Comparison of ENCODE assay signal across 8 mouse cellular contexts in the genomic region with DNA sequence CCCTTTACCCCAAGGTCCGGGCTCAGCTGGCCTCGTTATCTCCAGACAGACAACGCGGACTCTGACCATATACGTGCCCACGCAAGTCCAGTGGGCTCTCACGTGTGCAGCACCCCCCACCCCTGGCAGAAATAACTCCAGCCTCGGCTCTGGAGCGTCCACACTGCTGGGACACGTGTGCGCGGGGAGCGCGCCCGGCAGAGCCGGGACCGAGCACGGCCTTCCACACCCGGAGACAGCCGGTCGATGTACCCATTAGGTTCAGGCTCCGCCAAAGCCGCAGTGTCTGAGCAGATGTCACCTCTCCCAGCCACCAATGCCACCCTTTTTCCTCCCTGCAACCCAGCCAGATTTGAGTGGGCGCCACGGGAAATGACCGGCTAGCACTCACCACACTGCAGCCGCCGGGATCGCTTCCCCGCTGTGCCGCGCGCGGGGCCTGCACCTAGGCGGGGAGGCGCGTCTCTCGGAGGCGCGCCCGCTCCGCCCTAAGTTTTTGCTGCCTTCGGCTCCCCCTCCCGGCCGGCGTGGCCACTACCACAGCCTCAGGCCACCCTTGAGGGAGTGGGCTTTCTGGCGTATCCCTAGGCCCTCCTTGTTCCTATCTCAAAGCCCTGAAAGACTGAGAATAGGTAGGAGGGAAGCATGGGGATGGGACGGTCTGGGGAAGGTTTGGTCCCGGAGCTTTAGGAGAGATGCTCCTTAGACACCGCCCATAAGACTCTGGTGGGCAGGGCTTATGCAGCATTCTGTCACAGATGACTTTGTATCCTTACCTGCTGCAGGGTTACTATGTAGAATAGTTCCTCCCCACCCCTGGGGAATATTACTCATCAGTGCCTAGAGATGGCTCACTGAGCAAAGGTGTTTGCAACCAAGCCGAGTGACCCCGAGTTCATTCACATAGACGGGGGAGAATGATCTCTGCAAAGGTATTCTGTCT. TPM values are rescaled to one million over a fixed set of nuclear protein-coding genes. Genes with fewer than 3 reads are reported as not detected.
DNase-seq lines count a peak whose midpoint lies in the region; ATAC-seq and TF ChIP-seq lines count a peak whose summit lies in the region.

A gene (minus strand): TSS at position 715 of the 943 bp plus-strand sequence.

- peak within 1 kb of the TSS; percentile 61 for H3K9ac ChIP-seq in hindbrain, embryonic 15.5 days

- intact Hi-C loops in gastrocnemius, adult 2 months (cut with DNase I), result loop anchor here (1.0 kb wide), 1 partner anchor 28 kb away; no protein-coding TSS in a partner anchor
- intact Hi-C loops in left cerebral cortex, postnatal 10 days (cut with DNase I), result no loop called here

- H3K27me3 ChIP-seq in hindbrain, embryonic 15.5 days, result no peaks in the 10 kb centered on the region
- H3K27me3 ChIP-seq in megakaryocyte, embryonic 14.5 days (replicated peaks), result no peaks in the 10 kb centered on the region

- 5% methylated on average over 53 of the region's 53 CpGs for WGBS in hindbrain, embryonic 15.5 days

- peak; percentile 86 for DNase-seq in layer of hippocampus, adult 11-12 months (ENCODE audit: low spot score)
- no peak for DNase-seq in layer of hippocampus, adult 9-10 months (ENCODE audit: low spot score)
- DNase-seq in gastrocnemius, adult 2 months, result peak; percentile 90
- DNase-seq in left cerebral cortex, postnatal 10 days (ENCODE audit: extremely low spot score in 1 of 2, low spot score in 2 of 2), result peak; percentile 76 to 91
- peak; percentile 75 to 78 for DNase-seq in right cerebral cortex, postnatal 36 days (ENCODE audit: low spot score in 2 of 2)

- peaks cover 57% of the 10 kb centered on the region for H3K4me1 ChIP-seq in hindbrain, embryonic 15.5 days (replicated peaks)
- H3K4me1 ChIP-seq in megakaryocyte, embryonic 14.5 days, result peaks cover 90% of the 10 kb centered on the region

- peaks cover 7% of the 10 kb centered on the region; the same call in 1 of the 2 replicates for H3K36me3 ChIP-seq in hindbrain, embryonic 15.5 days
- H3K36me3 ChIP-seq in megakaryocyte, embryonic 14.5 days (replicated peaks; ENCODE audit: low read length), result peaks cover 69% of the 10 kb centered on the region

- TF ChIP-seq CTCF in gastrocnemius, adult 2 months (IDR thresholded peaks at IDR 0.05), result peak; percentile 89

- H3K27ac ChIP-seq in gastrocnemius, adult 2 months, result peak within 1 kb of the TSS; percentile 92
- H3K27ac ChIP-seq in hindbrain, embryonic 15.5 days (replicated peaks), result peak within 1 kb of the TSS; percentile 80

- peak within 1 kb of the TSS; percentile 82 for H3K4me3 ChIP-seq in gastrocnemius, adult 2 months
- H3K4me3 ChIP-seq in hindbrain, embryonic 15.5 days, result peak within 1 kb of the TSS; percentile 54
- peak within 1 kb of the TSS; percentile 97 for H3K4me3 ChIP-seq in megakaryocyte, embryonic 14.5 days (replicated peaks)

- peak; percentile 68 for ATAC-seq in common myeloid progenitor, adult 5-6 weeks (replicated peaks; ENCODE audit: low read depth, poor library complexity, severe bottlenecking)
- peak; percentile 80 for ATAC-seq in hindbrain, embryonic 15.5 days (ENCODE audit: low FRiP score, low read depth)

- no peaks in the 10 kb centered on the region for H3K9me3 ChIP-seq in hindbrain, embryonic 15.5 days
- H3K9me3 ChIP-seq in megakaryocyte, embryonic 14.5 days, result no peaks in the 10 kb centered on the region

- peak within 1 kb of the TSS; percentile 84 for H3K4me2 ChIP-seq in hindbrain, embryonic 15.5 days

RNA-seq across cellular contexts. Expression of the gene that starts here (rescaled TPM):
- 4.9 and 11.1 TPM in 2 replicates for total RNA-seq in common myeloid progenitor, adult 5-6 weeks (2017)
- 10 to 100 TPM; 18.6 to 26.1 TPM for total RNA-seq in gastrocnemius, adult 2 months (2021)
- 94.0 and 107 TPM in 2 replicates for polyA plus RNA-seq in hindbrain, embryonic 15.5 days (2015; fragmentation: Nextera tagmentation; extraction: Ambion mirVana)
- 100 to 1,000 TPM; 286 to 306 TPM for total RNA-seq in left cerebral cortex, postnatal 10 days (2021)
- 22.2 and 47.0 TPM in 2 replicates for polyA plus RNA-seq in megakaryocyte, embryonic 14.5 days (2012; ENCODE audit: insufficient read depth, low replicate concordance)

Comparison
In these comparisons a context has a peak if more than half of its experiments do, and no peak if none do; other contexts are left out.
1. RNA of the gene that starts here (total RNA-seq): 286 to 306 TPM in left cerebral cortex, postnatal 10 days; 18.6 to 26.1 TPM in gastrocnemius, adult 2 months and 4.9 to 11.1 TPM in common myeloid progenitor, adult 5-6 weeks; every median in the first group is over 10 times any median in the second.
2. Peak in every context shown above with its lines, with median percentiles within 50 percentile points of each other: H3K4me3 ChIP-seq.